Mouse (Mus musculus): ENCODE results near the gene Timp3.
A peak's percentile ranks its signal among the peaks of the same experiment; 100 is the strongest.

The Timp3 gene

GRCm38 (mm10) chr10:86329241-86329882 is 29.2 kb downstream of the Timp3 start:
- DNase-seq, result no peak

- DNase-seq, result no peak
Observed at GRCm38 (mm10) chr10:86330993-86331680, 31.0 kb downstream of the Timp3 start.

- no peak for DNase-seq
Observed at GRCm38 (mm10) chr10:86331681-86332281, 31.6 kb downstream of the Timp3 start.

GRCm38 (mm10) chr10:86332942-86333341 is 32.8 kb downstream of the Timp3 start:
- no peak for DNase-seq

- no peak for DNase-seq
Observed at GRCm38 (mm10) chr10:86334581-86334980, 34.4 kb downstream of the Timp3 start.

GRCm38 (mm10) chr10:86336506-86336905 is 36.3 kb downstream of the Timp3 start:
- no peak for DNase-seq

GRCm38 (mm10) chr10:86337239-86337638 is 37.1 kb downstream of the Timp3 start:
- DNase-seq, result no peak

GRCm38 (mm10) chr10:86338121-86338715 is 38.0 kb downstream of the Timp3 start:
- DNase-seq, result no peak

- no peak for DNase-seq
Observed at GRCm38 (mm10) chr10:86339121-86339520, 38.9 kb downstream of the Timp3 start.

GRCm38 (mm10) chr10:86339649-86340379 is 39.6 kb downstream of the Timp3 start:
- DNase-seq, result peak; percentile 96

GRCm38 (mm10) chr10:86340421-86340820 is 40.2 kb downstream of the Timp3 start:
- DNase-seq, result peak; percentile 33

- DNase-seq, result no peak
Observed at GRCm38 (mm10) chr10:86340991-86341527, 40.9 kb downstream of the Timp3 start.

GRCm38 (mm10) chr10:86341589-86341988 is 41.4 kb downstream of the Timp3 start:
- DNase-seq, result no peak

GRCm38 (mm10) chr10:86342151-86342550 is 42.0 kb downstream of the Timp3 start:
- no peak for DNase-seq

GRCm38 (mm10) chr10:86342713-86343112 is 42.5 kb downstream of the Timp3 start:
- no peak for DNase-seq

GRCm38 (mm10) chr10:86343362-86343761 is 43.2 kb downstream of the Timp3 start:
- DNase-seq, result no peak

GRCm38 (mm10) chr10:86343931-86344330 is 43.8 kb downstream of the Timp3 start:
- no peak for DNase-seq

- no peak for DNase-seq
Observed at GRCm38 (mm10) chr10:86344654-86345053, 44.5 kb downstream of the Timp3 start.

GRCm38 (mm10) chr10:86345645-86346044 is 45.5 kb downstream of the Timp3 start:
- DNase-seq, result no peak

GRCm38 (mm10) chr10:86346235-86346840 is 46.2 kb downstream of the Timp3 start:
- no peak for DNase-seq

GRCm38 (mm10) chr10:86351287-86351686 is 51.1 kb downstream of the Timp3 start:
- no peak for DNase-seq

GRCm38 (mm10) chr10:86352521-86352920 is 52.3 kb downstream of the Timp3 start:
- DNase-seq, result no peak

Data from cerebellum, adult 8-10 months (tissue).